Mouse (Mus musculus): ENCODE measurements around the gene Mak.

DNA sequence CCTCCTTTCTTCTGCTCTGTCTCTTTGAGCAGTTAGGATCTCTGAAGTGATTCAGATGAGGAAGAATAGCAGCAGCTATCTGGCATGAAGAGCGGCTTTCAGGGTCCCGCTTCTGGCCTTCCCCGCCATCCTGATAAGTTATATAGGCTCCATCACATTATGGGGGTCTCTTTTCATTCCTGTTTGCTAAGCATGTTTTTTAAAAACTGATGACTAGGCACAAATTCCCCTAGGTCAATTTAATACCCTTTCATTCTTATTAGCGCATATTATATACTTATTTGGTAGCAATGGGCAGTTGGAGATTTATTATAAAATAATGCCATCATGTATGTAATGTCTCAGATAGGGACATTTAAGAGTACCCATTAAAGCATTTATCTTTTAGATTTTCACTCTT, 11.9 kb downstream of the Mak start:
- TF ChIP-seq CTCF (IDR thresholded peaks at IDR 0.05; ENCODE audit: low read depth, low read length) (no peak), POLR2A (IDR thresholded peaks at IDR 0.05; ENCODE audit: borderline replicate concordance, low read depth, low read length) (no peak)

Measured in bone marrow macrophage, adult 2 months (primary cell).